13 mouse cellular contexts compared by ENCODE assay signal in genomic region chr2:67827697-67828096, GRCm38 (mm10).
DNase-seq lines count a peak whose midpoint lies in the region; ATAC-seq and TF ChIP-seq lines count a peak whose summit lies in the region.
"Had no signal": no experiment of that assay in that cellular context is flagged by ENCODE, and none has a peak within 500 bp of the region (broad histone marks: within the 10 kb centered on the region; RNA-seq: fewer than 3 reads in every experiment).

No protein-coding gene starts in this region.

- no peak overlapping the region for H3K9ac ChIP-seq in kidney, embryonic 16.5 days (replicated peaks; ENCODE audit: low read length)
- H3K9ac ChIP-seq in hindbrain, postnatal 0 days (replicated peaks; ENCODE audit: low read length): no peak overlapping the region
- H3K9ac ChIP-seq: embryonic facial prominence, embryonic 12.5 days; forebrain, embryonic 13.5 days had no signal

- WGBS in kidney, embryonic 16.5 days: 33% methylated on average over 4 of the region's 4 CpGs
- 88% methylated on average over 4 of the region's 4 CpGs for WGBS in hindbrain, postnatal 0 days
- WGBS in hindbrain, embryonic 10.5 days: 86% methylated on average over 4 of the region's 4 CpGs

- intact Hi-C loops in heart, postnatal 36 days (cut with DNase I): no loop called here

- H3K27me3 ChIP-seq in kidney, embryonic 16.5 days (ENCODE audit: insufficient read depth, low read length): no peaks in the 10 kb centered on the region
- no peaks in the 10 kb centered on the region for H3K27me3 ChIP-seq in hindbrain, postnatal 0 days (ENCODE audit: insufficient read depth, low read length)
- no peaks in the 10 kb centered on the region for H3K27me3 ChIP-seq in hindbrain, embryonic 10.5 days (ENCODE audit: insufficient read depth, poor library complexity, severe bottlenecking)
- H3K27me3 ChIP-seq: embryonic facial prominence, embryonic 12.5 days; forebrain, embryonic 13.5 days; megakaryocyte, embryonic 14.5 days had no signal

- no peak for ATAC-seq in kidney, embryonic 16.5 days (ENCODE audit: low FRiP score, low TSS enrichment)
- ATAC-seq in megakaryocyte progenitor cell, adult 5-6 weeks (replicated peaks; ENCODE audit: poor library complexity): no peak
- ATAC-seq in hindbrain, postnatal 0 days: no peak
- ATAC-seq: activated CD4-positive, CD25-positive, alpha-beta regulatory T cell, adult 4 months; forebrain, embryonic 13.5 days had no signal

- no peaks in the 10 kb centered on the region for H3K4me1 ChIP-seq in kidney, embryonic 16.5 days (ENCODE audit: insufficient read depth, low read length)
- no peaks in the 10 kb centered on the region for H3K4me1 ChIP-seq in hindbrain, postnatal 0 days (ENCODE audit: insufficient read depth, low read length)
- H3K4me1 ChIP-seq in hindbrain, embryonic 10.5 days (replicated peaks): no peaks in the 10 kb centered on the region
- H3K4me1 ChIP-seq: embryonic facial prominence, embryonic 12.5 days; megakaryocyte, embryonic 14.5 days had no signal

- H3K36me3 ChIP-seq in kidney, embryonic 16.5 days (ENCODE audit: insufficient read depth, low read length): no peaks in the 10 kb centered on the region
- no peaks in the 10 kb centered on the region for H3K36me3 ChIP-seq in hindbrain, postnatal 0 days (ENCODE audit: insufficient read depth, low read length)
- H3K36me3 ChIP-seq in hindbrain, embryonic 10.5 days: no peaks in the 10 kb centered on the region
- H3K36me3 ChIP-seq: embryonic facial prominence, embryonic 12.5 days had no signal

- H3K27ac ChIP-seq in kidney, embryonic 16.5 days (ENCODE audit: low read length): no peak overlapping the region
- H3K27ac ChIP-seq in hindbrain, postnatal 0 days: no peak overlapping the region
- H3K27ac ChIP-seq in hindbrain, embryonic 10.5 days: no peak overlapping the region
- H3K27ac ChIP-seq: embryonic facial prominence, embryonic 12.5 days; forebrain, embryonic 13.5 days had no signal

- peak; percentile 2 for DNase-seq in kidney, adult 11 months
- peak; percentile 19 for DNase-seq in gastrocnemius, postnatal 10 days
- peak; percentile 47 to 54 for DNase-seq in heart, postnatal 36 days
- DNase-seq in lung, postnatal 10 days: peak; percentile 26
- DNase-seq in hindbrain, postnatal 0 days (ENCODE audit: low spot score): no peak
- no peak for DNase-seq in hindbrain, embryonic 10.5 days (ENCODE audit: low spot score)
- DNase-seq: cerebellum, adult 9-11 months had no signal

- no peaks in the 10 kb centered on the region for H3K9me3 ChIP-seq in kidney, embryonic 16.5 days (ENCODE audit: low read length)
- no peaks in the 10 kb centered on the region for H3K9me3 ChIP-seq in hindbrain, postnatal 0 days (ENCODE audit: low read length)
- H3K9me3 ChIP-seq in hindbrain, embryonic 10.5 days: no peaks in the 10 kb centered on the region
- H3K9me3 ChIP-seq: embryonic facial prominence, embryonic 12.5 days; forebrain, embryonic 13.5 days had no signal

- no peak overlapping the region for H3K4me3 ChIP-seq in kidney, embryonic 16.5 days (ENCODE audit: low read length)
- no peak overlapping the region for H3K4me3 ChIP-seq in hindbrain, postnatal 0 days (ENCODE audit: low read length)
- no peak overlapping the region for H3K4me3 ChIP-seq in hindbrain, embryonic 10.5 days
- H3K4me3 ChIP-seq: embryonic facial prominence, embryonic 12.5 days; forebrain, embryonic 13.5 days; megakaryocyte, embryonic 14.5 days had no signal

- H3K4me2 ChIP-seq in kidney, embryonic 16.5 days (replicated peaks; ENCODE audit: low read depth, low read length): no peak overlapping the region
- H3K4me2 ChIP-seq in hindbrain, postnatal 0 days (ENCODE audit: low read depth, low read length): no peak overlapping the region
- H3K4me2 ChIP-seq: embryonic facial prominence, embryonic 12.5 days; forebrain, embryonic 13.5 days had no signal

- TF ChIP-seq CTCF in hindbrain, postnatal 0 days (IDR thresholded peaks at IDR 0.05; ENCODE audit: low read depth): no peak

Comparison
In these comparisons a context has a peak if more than half of its experiments do, and no peak if none do; other contexts are left out.
1. DNase-seq: peak in kidney, adult 11 months (single experiment), gastrocnemius, postnatal 10 days (single experiment), heart, postnatal 36 days (2 of 2) and lung, postnatal 10 days (single experiment); none in hindbrain, postnatal 0 days (single experiment) and hindbrain, embryonic 10.5 days (single experiment).